Mouse (Mus musculus): ENCODE measurements around the gene Styx. TPM values are rescaled to one million over a fixed set of nuclear protein-coding genes. Genes with fewer than 3 reads are reported as not detected.
A peak's percentile ranks its signal among the peaks of the same experiment; 100 is the strongest.

Gene Styx
- polyA plus RNA-seq, 1 experiment from 2014 or later, result 84.1 TPM

- no peaks in the 10 kb centered on the region for H3K27me3 ChIP-seq
- no peak overlapping the region for H3K27ac ChIP-seq
- H3K4me2 ChIP-seq, result no peak overlapping the region
- no peak overlapping the region for H3K9ac ChIP-seq
- H3K9me3 ChIP-seq, result no peaks in the 10 kb centered on the region
- no peaks in the 10 kb centered on the region for H3K36me3 ChIP-seq
- H3K4me3 ChIP-seq, result no peak overlapping the region
- H3K4me1 ChIP-seq, result peaks cover 11% of the 10 kb centered on the region
- 80% methylated on average over 4 of the region's 4 CpGs for WGBS
- no peak for ATAC-seq (ENCODE audit: insufficient number of reproducible peaks, insufficient read depth, low FRiP score, low TSS enrichment, low read depth)
These were observed 30.8 kb upstream of the Styx start for GRCm38 (mm10) chr14:45320111-45320510.

DNA sequence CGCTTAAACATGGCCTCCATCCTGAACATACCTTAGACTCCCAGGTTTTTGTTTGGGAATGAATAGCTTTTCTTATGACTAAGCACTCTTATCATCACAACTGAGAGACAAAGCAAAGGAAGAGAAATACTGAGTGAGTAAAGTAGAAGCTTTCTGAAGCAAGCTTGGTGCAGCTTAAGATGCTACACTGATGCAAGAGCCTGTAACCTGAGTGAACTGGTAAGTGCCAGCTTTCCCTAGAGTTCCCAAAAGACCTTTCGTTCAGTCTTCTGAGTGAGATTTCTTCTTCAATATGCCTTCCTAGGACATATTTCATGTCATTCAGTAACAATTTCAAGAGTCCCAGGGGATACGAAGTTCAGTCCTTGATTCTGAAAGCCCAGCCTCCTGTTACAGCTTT is 29.8 kb upstream of the Styx start:
- no peaks in the 10 kb centered on the region for H3K36me3 ChIP-seq
- H3K9me3 ChIP-seq, result no peaks in the 10 kb centered on the region
- no peak overlapping the region for H3K4me2 ChIP-seq
- no peaks in the 10 kb centered on the region for H3K27me3 ChIP-seq
- H3K27ac ChIP-seq, result no peak overlapping the region
- no peak overlapping the region for H3K4me3 ChIP-seq
- no peak for ATAC-seq (ENCODE audit: insufficient number of reproducible peaks, insufficient read depth, low FRiP score, low TSS enrichment, low read depth)
- peaks cover 10% of the 10 kb centered on the region for H3K4me1 ChIP-seq
- 76% methylated on average over 3 of the region's 3 CpGs for WGBS
- no peak overlapping the region for H3K9ac ChIP-seq

- WGBS, result 78% methylated on average over 5 of the region's 5 CpGs
- H3K4me2 ChIP-seq, result no peak overlapping the region
- no peaks in the 10 kb centered on the region for H3K36me3 ChIP-seq
- H3K9me3 ChIP-seq, result no peaks in the 10 kb centered on the region
- peaks cover 7% of the 10 kb centered on the region for H3K4me1 ChIP-seq
- no peaks in the 10 kb centered on the region for H3K27me3 ChIP-seq
- no peak overlapping the region for H3K9ac ChIP-seq
- no peak overlapping the region for H3K4me3 ChIP-seq
- H3K27ac ChIP-seq, result no peak overlapping the region
- no peak for ATAC-seq (ENCODE audit: insufficient number of reproducible peaks, insufficient read depth, low FRiP score, low TSS enrichment, low read depth)
These were observed 29.3 kb upstream of the Styx start for GRCm38 (mm10) chr14:45321622-45322021.

- Histone ChIP-seq H3K9me3 (no peaks in the 10 kb centered on the region), H3K4me2 (no peak overlapping the region), H3K36me3 (no peaks in the 10 kb centered on the region), H3K4me3 (no peak overlapping the region), H3K9ac (no peak overlapping the region), H3K27me3 (no peaks in the 10 kb centered on the region), H3K27ac (no peak overlapping the region), H3K4me1 (peaks cover 1% of the 10 kb centered on the region)
- no peak for ATAC-seq (ENCODE audit: insufficient number of reproducible peaks, insufficient read depth, low FRiP score, low TSS enrichment, low read depth)
- 86% methylated on average over 2 of the region's 2 CpGs for WGBS
These were observed 28.4 kb upstream of the Styx start for GRCm38 (mm10) chr14:45322450-45322849.

DNA sequence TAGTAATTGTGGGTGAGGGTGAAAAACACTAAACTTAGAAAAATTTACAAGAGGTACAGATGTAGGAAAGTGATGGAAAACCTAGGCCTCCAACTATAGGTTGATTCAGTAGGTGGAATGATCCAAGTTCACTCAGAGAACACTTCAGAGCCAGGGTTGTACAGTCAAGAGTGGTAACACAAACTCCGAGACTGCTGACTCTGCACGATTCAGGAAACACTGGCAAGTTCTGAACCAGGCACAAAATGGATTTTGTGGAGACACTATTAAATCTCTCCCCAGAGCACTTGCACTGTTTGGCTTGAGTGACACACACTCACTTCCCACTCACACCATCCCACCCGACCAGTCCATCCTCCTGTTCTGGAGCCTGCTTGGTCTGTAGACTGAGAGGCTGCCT is 27.6 kb upstream of the Styx start:
- Histone ChIP-seq H3K4me3 (no peak overlapping the region), H3K4me1 (no peaks in the 10 kb centered on the region), H3K4me2 (no peak overlapping the region), H3K27ac (no peak overlapping the region), H3K36me3 (no peaks in the 10 kb centered on the region), H3K9me3 (no peaks in the 10 kb centered on the region), H3K27me3 (no peaks in the 10 kb centered on the region), H3K9ac (no peak overlapping the region)
- ATAC-seq (ENCODE audit: insufficient number of reproducible peaks, insufficient read depth, low FRiP score, low TSS enrichment, low read depth), result no peak
- whole genome bisulfite sequencing, result 75% methylated on average over 3 of the region's 3 CpGs

DNA sequence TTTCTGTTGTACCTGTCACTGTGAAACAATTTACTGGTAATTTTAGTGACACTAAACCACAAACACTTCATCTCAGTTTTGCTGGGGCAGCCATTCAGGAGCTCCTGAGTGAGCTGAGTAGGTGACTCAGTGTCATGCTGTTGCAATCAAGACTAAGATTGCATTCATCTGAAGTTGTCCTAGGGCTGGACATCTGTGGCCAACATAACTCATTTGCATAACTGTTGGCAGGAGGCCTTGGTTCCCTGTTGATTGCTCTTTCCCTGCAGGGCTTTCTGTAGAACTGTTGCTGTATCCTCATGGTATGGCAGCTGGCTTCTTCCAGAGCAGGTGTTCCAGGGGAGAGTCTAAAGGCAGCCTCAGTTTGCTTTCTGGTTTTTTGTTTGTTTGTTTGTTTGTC is 25.4 kb upstream of the Styx start:
- Histone ChIP-seq H3K4me2 (no peak overlapping the region), H3K9ac (no peak overlapping the region), H3K27ac (no peak overlapping the region), H3K4me3 (no peak overlapping the region), H3K36me3 (no peaks in the 10 kb centered on the region), H3K27me3 (no peaks in the 10 kb centered on the region), H3K9me3 (no peaks in the 10 kb centered on the region), H3K4me1 (no peaks in the 10 kb centered on the region)
- ATAC-seq (ENCODE audit: insufficient number of reproducible peaks, insufficient read depth, low FRiP score, low TSS enrichment, low read depth), result no peak

DNA sequence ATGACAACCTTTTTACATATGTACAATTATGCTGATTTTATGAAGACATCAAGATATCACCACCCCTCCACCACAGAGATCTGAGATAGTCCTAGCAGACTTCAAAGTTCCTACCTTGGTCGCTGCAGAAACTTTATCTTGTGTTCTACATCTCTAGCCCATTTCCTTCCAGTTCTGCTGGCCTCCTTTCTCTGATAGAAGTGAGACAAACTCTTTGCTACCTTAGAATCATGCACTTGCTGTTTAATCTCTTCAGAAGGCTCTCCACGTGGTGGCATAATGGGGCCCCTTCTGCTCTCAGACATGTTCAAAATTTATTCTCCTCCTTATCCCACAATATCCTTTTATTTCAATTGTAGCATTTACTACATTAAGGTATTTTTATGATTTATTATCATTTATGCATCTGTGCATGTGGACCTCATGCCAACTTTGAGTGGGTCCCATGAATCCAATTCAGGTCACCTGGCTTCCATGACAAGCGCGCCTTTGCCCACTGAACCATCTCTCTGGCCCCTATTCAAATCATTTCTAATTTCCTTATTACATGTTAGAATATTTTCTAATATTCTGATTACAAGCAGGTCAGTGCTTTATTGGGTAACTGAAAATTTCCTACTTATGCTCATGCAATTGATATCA is 22.7 kb upstream of the Styx start:
- H3K27me3 ChIP-seq, result no peaks in the 10 kb centered on the region
- peaks cover 19% of the 10 kb centered on the region for H3K36me3 ChIP-seq
- peaks cover 5% of the 10 kb centered on the region; the same call in 1 of the 2 replicates for H3K4me1 ChIP-seq
- 86% methylated on average over 4 of the region's 4 CpGs for WGBS
- no peak overlapping the region for H3K4me3 ChIP-seq
- no peak overlapping the region for H3K4me2 ChIP-seq
- ATAC-seq (ENCODE audit: insufficient number of reproducible peaks, insufficient read depth, low FRiP score, low TSS enrichment, low read depth), result no peak
- no peaks in the 10 kb centered on the region for H3K9me3 ChIP-seq
- no peak overlapping the region for H3K27ac ChIP-seq
- no peak overlapping the region for H3K9ac ChIP-seq

GRCm38 (mm10) chr14:45329018-45329588 is 21.8 kb upstream of the Styx start:
- 12% methylated on average over 8 of the region's 8 CpGs for WGBS
- 0 out of 2 replicates have a peak, but pooled peaks have one; percentile 15 for ATAC-seq (ENCODE audit: insufficient number of reproducible peaks, insufficient read depth, low FRiP score, low TSS enrichment, low read depth)
- Histone ChIP-seq H3K9ac (peak overlapping the region; percentile 55; the same call in 1 of the 2 replicates), H3K27me3 (no peaks in the 10 kb centered on the region), H3K4me3 (peak overlapping the region; percentile 93), H3K9me3 (no peaks in the 10 kb centered on the region), H3K4me1 (peaks cover 5% of the 10 kb centered on the region; the same call in 1 of the 2 replicates), H3K36me3 (peaks cover 26% of the 10 kb centered on the region), H3K27ac (peak overlapping the region; percentile 83), H3K4me2 (peak overlapping the region; percentile 68)

DNA sequence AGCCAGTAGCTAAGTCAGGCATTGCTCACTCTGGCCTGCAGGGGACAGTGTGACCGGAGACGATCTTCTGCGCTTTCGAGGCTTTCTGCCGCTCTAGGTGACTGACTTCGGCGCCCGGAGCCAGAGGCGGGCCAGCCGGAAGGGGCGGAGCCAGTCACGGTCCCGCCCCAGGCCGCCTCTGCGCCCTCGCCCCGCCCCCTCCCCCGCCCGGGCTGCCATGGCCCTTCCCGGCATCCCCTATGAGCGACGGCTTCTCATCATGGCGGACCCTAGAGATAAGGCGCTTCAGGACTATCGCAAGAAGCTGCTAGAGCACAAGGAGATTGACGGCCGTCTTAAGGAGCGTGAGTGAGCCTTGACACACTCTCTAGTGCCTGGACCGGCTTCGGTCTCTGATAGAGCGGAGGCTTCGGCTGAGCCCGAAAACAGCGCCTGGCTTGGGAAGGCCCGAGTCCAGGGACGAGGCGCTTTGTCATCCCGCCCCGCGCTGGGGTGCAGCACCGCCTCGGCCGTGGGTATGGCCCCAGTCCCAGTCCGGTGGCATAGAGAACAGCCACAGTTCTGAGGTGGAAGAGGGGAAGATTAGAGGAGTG is 21.2 kb upstream of the Styx start, which contains the start of gene Psmc6:
TSS of gene Psmc6 (plus strand) at position 200 of the 593 bp plus-strand sequence.
- no peaks in the 10 kb centered on the region for H3K9me3 ChIP-seq
- under 1% methylated on average over 43 of the region's 44 CpGs for WGBS
- peak within 1 kb of the TSS; percentile 93 for H3K4me3 ChIP-seq
- peak; percentile 95 for ATAC-seq (ENCODE audit: insufficient number of reproducible peaks, insufficient read depth, low FRiP score, low TSS enrichment, low read depth)
- H3K27me3 ChIP-seq, result no peaks in the 10 kb centered on the region
- H3K9ac ChIP-seq, result peak within 1 kb of the TSS; percentile 96
- peaks cover 28% of the 10 kb centered on the region for H3K36me3 ChIP-seq
- peak within 1 kb of the TSS; percentile 68 for H3K4me2 ChIP-seq
- H3K27ac ChIP-seq, result peak within 1 kb of the TSS; percentile 83
- peaks cover 5% of the 10 kb centered on the region; the same call in 1 of the 2 replicates for H3K4me1 ChIP-seq

DNA sequence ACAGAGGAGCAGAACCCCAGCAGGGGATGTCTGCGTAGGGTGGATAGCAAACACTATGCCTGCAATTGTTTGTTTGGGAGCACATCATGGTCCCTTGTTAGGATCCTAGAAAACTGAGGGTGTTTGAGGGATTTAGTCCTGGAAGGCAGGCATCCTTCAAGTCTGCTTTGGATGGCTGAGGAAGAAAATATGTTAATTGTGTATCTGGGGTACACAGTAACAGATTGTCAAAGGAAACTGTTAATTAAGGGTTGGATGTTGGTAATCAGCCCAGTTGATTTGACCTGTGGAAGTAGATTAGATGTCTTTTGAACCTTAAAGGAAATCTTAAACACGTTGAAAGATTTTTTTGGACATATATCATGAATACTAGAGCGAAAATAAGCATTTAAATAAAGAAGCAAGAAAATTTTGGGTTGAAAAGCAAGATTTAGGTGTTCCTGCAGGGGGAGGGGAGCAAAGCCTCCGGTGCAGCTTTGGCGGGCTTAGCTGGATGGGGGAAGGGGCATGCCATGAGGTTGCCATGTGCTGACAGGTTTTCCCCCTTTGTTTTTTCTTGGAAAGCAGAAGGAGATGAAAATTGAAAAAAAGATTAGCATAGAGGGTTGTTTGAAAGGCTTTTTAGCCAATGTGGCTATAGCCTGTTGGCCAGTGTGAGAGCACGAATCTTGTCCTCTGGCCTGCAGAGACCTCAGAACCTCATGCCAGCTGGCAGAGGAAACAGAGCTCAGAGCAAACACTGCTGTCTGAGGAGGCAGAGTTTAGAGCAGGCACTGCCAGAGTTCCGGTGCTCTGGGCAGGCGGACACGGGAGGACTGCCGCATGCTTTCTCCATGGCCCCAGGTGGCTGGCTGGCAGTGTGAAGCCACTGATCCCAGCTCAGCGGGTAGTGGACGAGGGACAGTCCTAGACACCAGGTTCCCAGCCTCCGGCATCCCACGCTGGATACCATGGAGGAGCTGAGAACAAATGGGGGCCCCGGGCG is 13.6 kb downstream of the Styx start:
- Histone ChIP-seq H3K4me3 (no peak overlapping the region), H3K9me3 (no peaks in the 10 kb centered on the region), H3K9ac (no peak overlapping the region), H3K27ac (no peak overlapping the region), H3K4me1 (no peaks in the 10 kb centered on the region), H3K27me3 (no peaks in the 10 kb centered on the region), H3K4me2 (no peak overlapping the region), H3K36me3 (peaks cover 19% of the 10 kb centered on the region)
- 81% methylated on average over 16 of the region's 16 CpGs for WGBS
- ATAC-seq (ENCODE audit: insufficient number of reproducible peaks, insufficient read depth, low FRiP score, low TSS enrichment, low read depth), result no peak

GRCm38 (mm10) chr14:45365196-45365587 is 14.3 kb downstream of the Styx start:
- no peak for ATAC-seq (ENCODE audit: insufficient number of reproducible peaks, insufficient read depth, low FRiP score, low TSS enrichment, low read depth)
- H3K4me3 ChIP-seq, result no peak overlapping the region
- no peak overlapping the region for H3K9ac ChIP-seq
- no peaks in the 10 kb centered on the region for H3K27me3 ChIP-seq
- H3K4me2 ChIP-seq, result no peak overlapping the region
- H3K27ac ChIP-seq, result no peak overlapping the region
- no peaks in the 10 kb centered on the region for H3K4me1 ChIP-seq
- peaks cover 24% of the 10 kb centered on the region for H3K36me3 ChIP-seq
- 92% methylated on average over 6 of the region's 6 CpGs for WGBS
- H3K9me3 ChIP-seq, result no peaks in the 10 kb centered on the region

All from embryonic facial prominence, embryonic 13.5 days (tissue).